Mouse (Mus musculus): ENCODE measurements around the gene Alpk3.
"Not testable (repeated sequence)": the region's sequence is repeated elsewhere in the genome, so short reads cannot be mapped to it uniquely, and the experiment has no call there.

Alpk3 gene

DNA sequence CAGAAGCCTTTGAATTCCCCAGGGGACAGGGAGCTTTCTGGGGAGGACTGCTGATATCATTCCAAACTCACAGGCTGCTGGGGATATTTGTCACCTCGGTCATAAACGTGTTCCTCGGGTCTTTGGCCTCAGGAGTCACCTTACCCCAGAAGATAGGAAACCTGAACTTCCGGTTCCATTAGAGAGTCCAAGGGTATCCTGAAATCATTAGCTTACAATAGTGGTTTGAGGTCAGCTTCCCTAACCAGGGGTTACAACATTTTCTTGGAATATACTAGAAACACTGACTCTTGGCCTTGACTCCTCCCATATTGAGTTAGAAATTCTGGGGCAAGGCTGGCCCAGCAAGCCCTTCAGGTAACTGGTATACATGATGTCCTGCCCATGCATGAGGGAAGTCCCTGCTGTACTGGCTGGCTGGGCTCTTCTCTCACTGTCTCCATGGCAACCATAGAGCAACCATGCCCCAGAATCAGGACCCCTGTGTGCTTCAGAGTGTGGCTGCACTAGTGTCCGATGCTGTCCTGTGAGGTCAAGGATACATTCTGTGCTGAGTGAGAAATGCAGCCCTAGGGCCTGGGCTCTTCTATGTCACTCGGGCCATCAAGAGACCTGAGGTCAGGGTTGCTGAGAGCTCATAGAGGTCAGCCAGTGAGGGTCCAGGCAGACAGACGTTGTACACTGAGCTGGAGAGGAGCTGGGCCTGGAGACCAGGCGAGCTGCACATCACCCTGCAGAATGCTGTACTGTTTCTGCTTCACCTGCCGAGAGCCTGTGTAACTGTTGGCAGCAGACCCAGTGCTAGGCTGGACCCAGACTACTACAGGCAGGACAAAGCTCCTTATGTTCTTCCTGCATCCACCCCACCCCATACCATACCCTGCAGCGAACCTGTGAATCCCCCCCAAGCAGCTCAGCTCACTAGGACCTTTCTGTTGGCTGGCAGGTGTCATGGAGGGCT is 68.1 kb downstream of the Alpk3 start:
- no peak for DNase-seq (ENCODE audit: low read depth, low spot score)
- H3K27me3 ChIP-seq (ENCODE audit: control insufficient read depth, insufficient read depth, low read length, poor library complexity, severe bottlenecking): no peaks in the 10 kb centered on the region
- no peaks in the 10 kb centered on the region for H3K36me3 ChIP-seq (ENCODE audit: control insufficient read depth, insufficient read depth, low read length, poor library complexity, severe bottlenecking)

GRCm38 (mm10) chr7:81131864-81132263 is 74.5 kb downstream of the Alpk3 start:
- H3K36me3 ChIP-seq (ENCODE audit: control insufficient read depth, insufficient read depth, low read length, poor library complexity, severe bottlenecking): no peaks in the 10 kb centered on the region
- H3K27me3 ChIP-seq (ENCODE audit: control insufficient read depth, insufficient read depth, low read length, poor library complexity, severe bottlenecking): no peaks in the 10 kb centered on the region
- DNase-seq (ENCODE audit: low read depth, low spot score): no peak

- DNase-seq (ENCODE audit: low read depth, low spot score): no peak
- H3K27me3 ChIP-seq (ENCODE audit: control insufficient read depth, insufficient read depth, low read length, poor library complexity, severe bottlenecking): no peaks in the 10 kb centered on the region
These were observed 75.5 kb downstream of the Alpk3 start for GRCm38 (mm10) chr7:81132851-81133279.

GRCm38 (mm10) chr7:81133416-81133815 is 76.0 kb downstream of the Alpk3 start:
- Histone ChIP-seq H3K27me3 (ENCODE audit: control insufficient read depth, insufficient read depth, low read length, poor library complexity, severe bottlenecking) (no peaks in the 10 kb centered on the region), H3K36me3 (ENCODE audit: control insufficient read depth, insufficient read depth, low read length, poor library complexity, severe bottlenecking) (no peaks in the 10 kb centered on the region)
- no peak for DNase-seq (ENCODE audit: low read depth, low spot score)

More at GRCm38 (mm10) chr7:81132851-81133279, 75.5 kb downstream of the Alpk3 start:
- no peaks in the 10 kb centered on the region for H3K36me3 ChIP-seq (ENCODE audit: control insufficient read depth, insufficient read depth, low read length, poor library complexity, severe bottlenecking)

- DNase-seq (ENCODE audit: low read depth, low spot score): no peak
- H3K27me3 ChIP-seq (ENCODE audit: control insufficient read depth, insufficient read depth, low read length, poor library complexity, severe bottlenecking): no peaks in the 10 kb centered on the region
- H3K36me3 ChIP-seq (ENCODE audit: control insufficient read depth, insufficient read depth, low read length, poor library complexity, severe bottlenecking): no peaks in the 10 kb centered on the region
These were observed 76.5 kb downstream of the Alpk3 start for GRCm38 (mm10) chr7:81133941-81134340.

DNA sequence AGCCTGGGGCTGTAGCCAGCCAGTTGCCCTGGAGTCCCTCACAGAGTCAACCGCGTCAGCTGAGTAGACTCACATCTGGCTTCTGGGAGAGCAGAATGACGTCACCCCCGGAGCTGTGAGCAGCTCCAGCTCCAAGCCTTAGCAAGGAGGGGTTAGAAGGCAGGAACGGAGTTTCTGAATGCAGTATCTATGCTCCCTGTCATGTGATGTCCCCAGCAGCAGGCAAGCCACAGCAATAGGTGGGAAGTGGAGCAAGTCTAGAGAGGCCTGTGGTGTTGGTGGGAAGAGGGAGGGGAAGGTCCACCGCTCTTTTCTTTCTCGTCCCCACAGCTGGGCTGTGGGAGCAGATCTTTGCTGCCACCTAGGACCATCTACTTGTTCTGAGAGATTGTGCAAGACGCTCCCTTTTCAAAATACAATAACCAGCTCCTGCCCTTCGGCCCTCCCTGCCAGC is 77.2 kb downstream of the Alpk3 start:
- no peak for DNase-seq (ENCODE audit: low read depth, low spot score)
- no peaks in the 10 kb centered on the region for H3K27me3 ChIP-seq (ENCODE audit: control insufficient read depth, insufficient read depth, low read length, poor library complexity, severe bottlenecking)
- no peaks in the 10 kb centered on the region for H3K36me3 ChIP-seq (ENCODE audit: control insufficient read depth, insufficient read depth, low read length, poor library complexity, severe bottlenecking)

DNA sequence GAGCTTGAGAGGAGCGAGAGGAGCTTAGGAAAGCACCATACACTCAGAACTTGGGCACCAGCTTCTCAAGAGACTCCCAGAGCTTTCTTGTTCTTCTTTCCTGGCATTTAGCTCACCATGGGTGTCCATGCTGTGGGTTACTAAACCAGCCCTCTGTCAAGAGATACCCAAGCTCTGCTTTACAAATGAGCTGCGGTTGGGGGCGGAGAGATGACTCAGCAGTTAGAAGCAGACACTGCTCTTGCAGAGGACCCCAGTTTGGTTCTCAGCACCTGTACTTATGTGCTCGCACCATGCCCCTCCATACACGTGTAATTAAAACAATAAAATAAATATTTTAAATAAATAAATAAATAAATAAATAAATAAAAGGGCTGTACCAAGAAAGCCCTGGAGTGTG is 79.9 kb downstream of the Alpk3 start:
- no peaks in the 10 kb centered on the region for H3K27me3 ChIP-seq (ENCODE audit: control insufficient read depth, insufficient read depth, low read length, poor library complexity, severe bottlenecking)
- no peak for DNase-seq (ENCODE audit: low read depth, low spot score)
- H3K36me3 ChIP-seq (ENCODE audit: control insufficient read depth, insufficient read depth, low read length, poor library complexity, severe bottlenecking): no peaks in the 10 kb centered on the region

DNA sequence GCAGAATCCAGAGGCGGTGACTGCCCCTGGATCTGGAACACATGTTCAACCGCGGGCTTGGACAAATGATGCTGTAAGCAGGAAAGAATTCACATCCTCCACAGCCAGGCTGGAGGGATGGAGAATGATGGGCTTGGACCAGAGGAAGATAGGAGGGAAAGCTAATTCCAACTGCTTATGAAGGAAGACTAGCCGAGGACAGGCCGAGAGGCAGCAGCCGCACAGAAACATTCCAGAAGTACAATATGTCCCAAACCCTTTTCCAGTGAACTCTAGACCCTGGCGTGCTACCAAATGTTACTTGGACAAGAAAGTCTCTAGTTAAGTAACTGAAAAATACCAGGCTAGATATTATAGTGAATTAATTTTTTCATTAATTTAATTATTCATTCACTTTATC is 81.7 kb downstream of the Alpk3 start:
- H3K27me3 ChIP-seq (ENCODE audit: control insufficient read depth, insufficient read depth, low read length, poor library complexity, severe bottlenecking): no peaks in the 10 kb centered on the region
- DNase-seq (ENCODE audit: low read depth, low spot score): no peak
- H3K36me3 ChIP-seq (ENCODE audit: control insufficient read depth, insufficient read depth, low read length, poor library complexity, severe bottlenecking): no peaks in the 10 kb centered on the region

- Histone ChIP-seq H3K36me3 (ENCODE audit: control insufficient read depth, insufficient read depth, low read length, poor library complexity, severe bottlenecking) (no peaks in the 10 kb centered on the region), H3K27me3 (ENCODE audit: control insufficient read depth, insufficient read depth, low read length, poor library complexity, severe bottlenecking) (no peaks in the 10 kb centered on the region)
- no peak for DNase-seq (ENCODE audit: low read depth, low spot score)
These were observed 82.4 kb downstream of the Alpk3 start for GRCm38 (mm10) chr7:81139671-81140404.

DNA sequence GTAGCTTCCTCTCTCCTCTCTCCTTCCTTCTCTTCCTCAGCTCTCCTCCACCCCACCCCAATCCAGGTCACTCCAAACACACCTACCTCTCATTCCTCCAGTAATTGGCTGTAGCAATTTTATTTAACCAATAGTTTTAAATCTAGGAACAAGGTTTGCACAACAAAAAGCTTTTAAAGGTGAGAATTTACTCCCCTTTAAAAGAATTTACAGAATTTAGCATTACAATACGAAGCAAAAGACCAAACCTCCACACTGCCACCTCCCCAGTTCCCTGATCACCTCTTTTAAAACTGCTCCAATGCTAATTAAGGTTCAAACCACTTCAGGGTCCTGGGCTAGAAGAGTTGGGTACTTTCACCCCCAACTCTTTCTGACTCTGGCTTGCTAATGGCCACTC is 84.1 kb downstream of the Alpk3 start:
- H3K36me3 ChIP-seq (ENCODE audit: control insufficient read depth, insufficient read depth, low read length, poor library complexity, severe bottlenecking): no peaks in the 10 kb centered on the region
- no peak for DNase-seq (ENCODE audit: low read depth, low spot score)
- H3K27me3 ChIP-seq (ENCODE audit: control insufficient read depth, insufficient read depth, low read length, poor library complexity, severe bottlenecking): no peaks in the 10 kb centered on the region

GRCm38 (mm10) chr7:81143056-81143455 is 85.7 kb downstream of the Alpk3 start:
- H3K27me3 ChIP-seq (ENCODE audit: control insufficient read depth, insufficient read depth, low read length, poor library complexity, severe bottlenecking); DNase-seq (ENCODE audit: low read depth, low spot score); H3K36me3 ChIP-seq (ENCODE audit: control insufficient read depth, insufficient read depth, low read length, poor library complexity, severe bottlenecking): not testable (repeated sequence)

- no peak for DNase-seq (ENCODE audit: low read depth, low spot score)
- H3K27me3 ChIP-seq (ENCODE audit: control insufficient read depth, insufficient read depth, low read length, poor library complexity, severe bottlenecking): no peaks in the 10 kb centered on the region
These were observed 92.4 kb downstream of the Alpk3 start for GRCm38 (mm10) chr7:81149759-81150158.

DNA sequence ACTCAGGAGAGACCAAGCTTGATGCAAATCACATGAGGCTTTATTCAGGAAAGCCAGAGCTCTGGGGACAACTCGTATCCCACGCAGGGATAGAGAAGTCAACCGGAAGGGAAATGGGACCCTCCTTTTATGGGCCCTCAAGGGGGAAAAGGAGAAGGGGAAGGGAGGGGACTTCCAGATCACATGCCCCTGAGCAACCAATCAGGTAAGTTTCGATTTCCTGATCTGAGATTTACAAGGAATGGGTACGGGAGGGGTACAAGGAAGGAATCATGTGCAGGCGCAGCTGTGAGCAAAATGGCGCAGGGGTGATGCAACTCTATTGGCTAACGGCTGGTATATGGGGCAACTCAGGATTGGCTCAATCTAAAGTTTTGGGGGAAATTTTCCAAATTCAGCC is 93.8 kb downstream of the Alpk3 start:
- Histone ChIP-seq H3K27me3 (ENCODE audit: control insufficient read depth, insufficient read depth, low read length, poor library complexity, severe bottlenecking) (no peaks in the 10 kb centered on the region), H3K36me3 (ENCODE audit: control insufficient read depth, insufficient read depth, low read length, poor library complexity, severe bottlenecking) (no peaks in the 10 kb centered on the region)
- DNase-seq (ENCODE audit: low read depth, low spot score): no peak

More at GRCm38 (mm10) chr7:81149759-81150158, 92.4 kb downstream of the Alpk3 start:
- H3K36me3 ChIP-seq (ENCODE audit: control insufficient read depth, insufficient read depth, low read length, poor library complexity, severe bottlenecking): no peaks in the 10 kb centered on the region

DNA sequence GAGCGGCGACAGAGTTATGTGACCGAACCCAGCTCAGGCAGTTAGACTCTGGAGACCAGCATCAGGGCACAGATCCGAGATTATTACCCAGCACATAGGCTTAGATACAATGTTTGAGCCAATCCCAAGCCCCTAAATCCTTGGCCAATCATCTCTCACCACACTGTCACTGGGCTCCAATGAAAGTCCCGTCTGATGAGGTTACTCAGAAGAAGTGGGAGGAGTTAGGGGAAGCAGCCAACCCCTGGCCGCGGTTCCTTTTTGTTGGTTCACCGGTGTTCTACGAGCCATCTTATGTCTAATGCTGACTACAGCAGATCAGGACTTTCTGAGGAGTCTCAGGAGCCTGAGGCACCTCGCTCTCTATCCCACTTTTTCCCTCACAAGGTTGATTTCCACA is 94.9 kb downstream of the Alpk3 start:
- no peaks in the 10 kb centered on the region for H3K36me3 ChIP-seq (ENCODE audit: control insufficient read depth, insufficient read depth, low read length, poor library complexity, severe bottlenecking)
- DNase-seq (ENCODE audit: low read depth, low spot score): no peak
- no peaks in the 10 kb centered on the region for H3K27me3 ChIP-seq (ENCODE audit: control insufficient read depth, insufficient read depth, low read length, poor library complexity, severe bottlenecking)

GRCm38 (mm10) chr7:81152826-81153225 is 95.4 kb downstream of the Alpk3 start:
- no peaks in the 10 kb centered on the region for H3K36me3 ChIP-seq (ENCODE audit: control insufficient read depth, insufficient read depth, low read length, poor library complexity, severe bottlenecking)
- no peak for DNase-seq (ENCODE audit: low read depth, low spot score)
- H3K27me3 ChIP-seq (ENCODE audit: control insufficient read depth, insufficient read depth, low read length, poor library complexity, severe bottlenecking): no peaks in the 10 kb centered on the region
